ENCODE assay signal across 11 mouse cellular contexts in the genomic region with DNA sequence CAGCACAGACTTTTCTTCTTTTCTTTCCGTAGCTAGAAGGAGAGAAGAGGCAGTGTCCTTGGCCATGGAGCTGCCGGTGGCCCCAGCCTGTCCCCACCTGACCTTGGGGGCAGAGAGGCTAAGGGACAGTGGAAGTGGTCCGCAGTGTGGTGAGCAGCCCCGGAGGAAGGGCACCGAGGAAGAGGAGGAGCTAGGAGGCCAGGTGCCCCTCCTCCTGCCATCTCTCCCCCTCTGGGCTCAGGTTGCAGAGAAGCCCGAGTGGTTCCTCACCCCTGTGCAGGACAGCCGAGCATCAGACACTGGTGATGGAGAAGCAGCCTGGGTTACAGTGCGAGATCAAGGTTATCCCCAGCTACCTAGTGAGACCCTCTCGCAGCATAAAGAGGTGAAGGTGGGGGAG. TPM values are rescaled to one million over a fixed set of nuclear protein-coding genes. Genes with fewer than 3 reads are reported as not detected.
DNase-seq lines count a peak whose midpoint lies in the region; ATAC-seq lines count a peak whose summit lies in the region.
"Had no signal": no experiment of that assay in that cellular context is flagged by ENCODE, and none has a peak within 500 bp of the region (broad histone marks: within the 10 kb centered on the region; RNA-seq: fewer than 3 reads in every experiment).

Gene Ssc4d (minus strand): TSS at position 167 of the 400 bp plus-strand sequence.

- WGBS in forebrain, embryonic 10.5 days = 23% methylated on average over 9 of the region's 9 CpGs
- WGBS in forebrain, embryonic 11.5 days = 19% methylated on average over 8 of the region's 9 CpGs
- 9% methylated on average over 9 of the region's 9 CpGs for WGBS in kidney, embryonic 15.5 days

- DNase-seq in forebrain, embryonic 10.5 days (ENCODE audit: extremely low spot score, low spot score) = no peak
- no peak for DNase-seq in forebrain, embryonic 11.5 days (ENCODE audit: low spot score)
- DNase-seq in kidney, adult 8-10 months = no peak
- peak; percentile 37 for DNase-seq in 416B (ENCODE audit: low read depth)
- DNase-seq in layer of hippocampus, postnatal 25 days (ENCODE audit: extremely low spot score in 1 of 2, low spot score in 1 of 2) = no peak
- DNase-seq in heart, postnatal 10 days = no peak
- DNase-seq: cerebellum, adult 18-20 months; thymus, postnatal 36 days had no signal

- no peaks in the 10 kb centered on the region for H3K9me3 ChIP-seq in forebrain, embryonic 10.5 days
- H3K9me3 ChIP-seq in forebrain, embryonic 11.5 days (ENCODE audit: control insufficient read depth, low read length) = no peaks in the 10 kb centered on the region
- H3K9me3 ChIP-seq in kidney, embryonic 15.5 days (replicated peaks) = no peaks in the 10 kb centered on the region
- H3K9me3 ChIP-seq: neural tube, embryonic 15.5 days had no signal

- H3K27ac ChIP-seq in forebrain, embryonic 10.5 days = peak within 1 kb of the TSS; percentile 40; the same call in 1 of the 2 replicates
- H3K27ac ChIP-seq in forebrain, embryonic 11.5 days (ENCODE audit: low read depth, low read length) = no peak within 1 kb of the TSS
- H3K27ac ChIP-seq in kidney, embryonic 15.5 days = peak within 1 kb of the TSS; percentile 20; the same call in 1 of the 2 replicates
- H3K27ac ChIP-seq: neural tube, embryonic 15.5 days had no signal

- no peak within 1 kb of the TSS for H3K9ac ChIP-seq in forebrain, embryonic 11.5 days (ENCODE audit: low read length)
- H3K9ac ChIP-seq in kidney, embryonic 15.5 days = peak within 1 kb of the TSS; percentile 19
- H3K9ac ChIP-seq: neural tube, embryonic 15.5 days had no signal

- H3K4me2 ChIP-seq in forebrain, embryonic 11.5 days (ENCODE audit: low read depth, low read length, severe bottlenecking) = no peak within 1 kb of the TSS
- H3K4me2 ChIP-seq in kidney, embryonic 15.5 days = peak within 1 kb of the TSS; percentile 54
- H3K4me2 ChIP-seq: neural tube, embryonic 15.5 days had no signal

- no peak for ATAC-seq in forebrain, embryonic 11.5 days (replicated peaks; ENCODE audit: low FRiP score)
- ATAC-seq in kidney, embryonic 15.5 days (replicated peaks; ENCODE audit: low FRiP score) = peak; percentile 61
- 0 out of 2 replicates have a peak, but pooled peaks have one; percentile 35 for ATAC-seq in granulocyte monocyte progenitor cell, adult 5-6 weeks (replicated peaks; ENCODE audit: poor library complexity, severe bottlenecking)

- H3K4me1 ChIP-seq in forebrain, embryonic 10.5 days = peaks cover 9% of the 10 kb centered on the region
- no peaks in the 10 kb centered on the region for H3K4me1 ChIP-seq in forebrain, embryonic 11.5 days (replicated peaks; ENCODE audit: control insufficient read depth, insufficient read depth, low read length)
- peaks cover 4% of the 10 kb centered on the region; the same call in 1 of the 2 replicates for H3K4me1 ChIP-seq in kidney, embryonic 15.5 days
- H3K4me1 ChIP-seq: neural tube, embryonic 15.5 days had no signal

- no peaks in the 10 kb centered on the region for H3K27me3 ChIP-seq in forebrain, embryonic 10.5 days (ENCODE audit: poor library complexity, severe bottlenecking)
- H3K27me3 ChIP-seq in forebrain, embryonic 11.5 days (ENCODE audit: control insufficient read depth, insufficient read depth, low read length) = no peaks in the 10 kb centered on the region
- H3K27me3 ChIP-seq in kidney, embryonic 15.5 days = no peaks in the 10 kb centered on the region
- H3K27me3 ChIP-seq: neural tube, embryonic 15.5 days had no signal

- no peaks in the 10 kb centered on the region for H3K36me3 ChIP-seq in forebrain, embryonic 10.5 days (replicated peaks)
- no peaks in the 10 kb centered on the region for H3K36me3 ChIP-seq in forebrain, embryonic 11.5 days (ENCODE audit: control insufficient read depth, insufficient read depth, low read length)
- H3K36me3 ChIP-seq in kidney, embryonic 15.5 days = no peaks in the 10 kb centered on the region
- H3K36me3 ChIP-seq: neural tube, embryonic 15.5 days had no signal

- peak within 1 kb of the TSS; percentile 29 for H3K4me3 ChIP-seq in forebrain, embryonic 10.5 days
- no peak within 1 kb of the TSS for H3K4me3 ChIP-seq in forebrain, embryonic 11.5 days (ENCODE audit: low read depth, low read length)
- H3K4me3 ChIP-seq in kidney, embryonic 15.5 days (replicated peaks) = peak within 1 kb of the TSS; percentile 37
- H3K4me3 ChIP-seq: neural tube, embryonic 15.5 days had no signal

- intact Hi-C loops in heart, postnatal 10 days (cut with DNase I) = no loop called here

RNA-seq across cellular contexts. Expression of gene Ssc4d, which starts in this region (rescaled TPM):
- polyA plus RNA-seq in forebrain, embryonic 10.5 days (2016; fragmentation: Nextera tagmentation; extraction: Ambion mirVana) = 1.7 and 1.9 TPM in 2 replicates
- 1.2 and 1.5 TPM in 2 replicates for polyA plus RNA-seq in forebrain, embryonic 11.5 days (2014; fragmentation: Nextera tagmentation; extraction: Ambion mirVana)
- 9.6 and 10.1 TPM in 2 replicates for polyA plus RNA-seq in kidney, embryonic 15.5 days (2015; fragmentation: Nextera tagmentation; extraction: Ambion mirVana)
- 1.8 and 5.0 TPM in 2 replicates for total RNA-seq in granulocyte monocyte progenitor cell, adult 5-6 weeks (2014; fragmentation: Nextera tagmentation)
- total RNA-seq in granulocyte monocyte progenitor cell, adult 5-6 weeks (2017) = 0.90 TPM in 1 of 2 replicates, not detected in the other
- total RNA-seq in layer of hippocampus, postnatal 25 days (2021) = 1 to 10 TPM in 1 of 2 experiments, under 1 TPM in 1; 0.77 to 1.3 TPM
- total RNA-seq in heart, postnatal 10 days (2021) = 1 to 10 TPM in 1 of 2 experiments, under 1 TPM in 1; 0.43 to 1.4 TPM
